Mouse (Mus musculus) monocyte, adult 2 months (primary cell): ENCODE measurements around the gene Pld4.

Source experiments
- DNase-seq, 2 experiments: peaks; one replicate each; pipeline ENCODE4 v3.0.0; 2022; ENCODE audit warnings: low spot score in 2 of 2, low read depth in 1 of 2

Pld4 gene

GRCm38 (mm10) chr12:112766586-112766985, 6.1 kb downstream of the Pld4 start:
- peak in 1 of 2 experiments; percentile 0 for DNase-seq

- no peak for DNase-seq
Measured at GRCm38 (mm10) chr12:112767036-112767890, 6.8 kb downstream of the Pld4 start.

GRCm38 (mm10) chr12:112768166-112768565, 7.7 kb downstream of the Pld4 start:
- peak in 1 of 2 experiments; percentile 1 for DNase-seq

GRCm38 (mm10) chr12:112769031-112769430, 8.6 kb downstream of the Pld4 start:
- DNase-seq = peak in 1 of 2 experiments; percentile 1

- DNase-seq = no peak
Measured at GRCm38 (mm10) chr12:112769751-112770150, 9.3 kb downstream of the Pld4 start.

- DNase-seq = peak in 1 of 2 experiments; percentile 0
Measured at GRCm38 (mm10) chr12:112770396-112770795, 9.9 kb downstream of the Pld4 start.

GRCm38 (mm10) chr12:112772306-112772705, 11.9 kb downstream of the Pld4 start:
- peak in 1 of 2 experiments; percentile 1 for DNase-seq

GRCm38 (mm10) chr12:112773366-112773765, 12.9 kb downstream of the Pld4 start:
- no peak for DNase-seq

GRCm38 (mm10) chr12:112774026-112774425, 13.6 kb downstream of the Pld4 start:
- DNase-seq = peak in 1 of 2 experiments; percentile 0

GRCm38 (mm10) chr12:112774481-112774880, 14.0 kb downstream of the Pld4 start:
- peak in 1 of 2 experiments; percentile 0 for DNase-seq

- DNase-seq = no peak
Measured at GRCm38 (mm10) chr12:112791026-112791425, 30.6 kb downstream of the Pld4 start.

GRCm38 (mm10) chr12:112793601-112794355, 33.3 kb downstream of the Pld4 start:
- no peak for DNase-seq

- no peak for DNase-seq
Measured at GRCm38 (mm10) chr12:112794356-112794816, 33.9 kb downstream of the Pld4 start.

GRCm38 (mm10) chr12:112794998-112795397, 34.5 kb downstream of the Pld4 start:
- DNase-seq = no peak

GRCm38 (mm10) chr12:112795466-112796104, 35.1 kb downstream of the Pld4 start:
- DNase-seq = peak in 1 of 2 experiments; percentile 27

- no peak for DNase-seq
Measured at GRCm38 (mm10) chr12:112796551-112797510, 36.4 kb downstream of the Pld4 start.

GRCm38 (mm10) chr12:112797672-112798331, 37.3 kb downstream of the Pld4 start:
- DNase-seq = no peak

- no peak for DNase-seq
Measured at GRCm38 (mm10) chr12:112798332-112798681, 37.9 kb downstream of the Pld4 start.

- no peak for DNase-seq
Measured at GRCm38 (mm10) chr12:112798716-112799115, 38.3 kb downstream of the Pld4 start.
